Mouse (Mus musculus) adrenal gland, adult 2 months (tissue): Measurements from ENCODE around the gene Ncapd3. TPM values are rescaled to one million over a fixed set of nuclear protein-coding genes. Genes with fewer than 3 reads are reported as not detected.
A peak's percentile ranks its signal among the peaks of the same experiment; 100 is the strongest.

ENCODE experiments used
- DNase-seq: peaks from one replicate; pipeline ENCODE4 v3.0.0; 2021
- polyA plus RNA-seq: library from polyadenylated mRNA; depleted of rRNA; stranded (reverse); fragments of >200 nt; gene quantifications from 2 replicates; pipeline ENCODE4 v1.2.3, GENCODE M21; 2012; rRNA removed
- total RNA-seq, 2 experiments: library from RNA; stranded (reverse); gene quantifications; 2 replicates each; pipeline ENCODE4 v1.2.3; 2021

The Ncapd3 gene
- total and polyA plus RNA-seq, 3 experiments: 10.9 to 13.5 (median 12.2) TPM

DNA sequence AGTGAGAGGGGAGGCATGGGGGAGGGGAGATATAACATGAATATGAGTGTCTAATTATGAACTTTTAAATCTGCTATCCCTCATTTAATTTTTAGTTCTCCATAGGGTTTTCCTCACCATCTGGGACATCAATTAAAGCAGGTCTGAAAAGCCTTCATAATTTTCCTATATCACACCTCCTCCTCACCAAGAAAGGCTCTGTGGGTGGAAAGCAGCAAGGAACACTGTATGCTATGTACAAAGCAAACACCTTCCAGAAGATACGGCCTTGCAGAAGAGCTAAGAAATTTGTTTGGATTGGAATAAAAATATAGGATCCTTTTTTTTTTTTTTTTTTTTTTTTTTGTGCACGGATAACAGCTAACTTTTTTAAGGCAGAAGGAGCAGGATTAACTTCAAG lies 94.0 kb downstream of the Ncapd3 start:
- no peak for DNase-seq

DNA sequence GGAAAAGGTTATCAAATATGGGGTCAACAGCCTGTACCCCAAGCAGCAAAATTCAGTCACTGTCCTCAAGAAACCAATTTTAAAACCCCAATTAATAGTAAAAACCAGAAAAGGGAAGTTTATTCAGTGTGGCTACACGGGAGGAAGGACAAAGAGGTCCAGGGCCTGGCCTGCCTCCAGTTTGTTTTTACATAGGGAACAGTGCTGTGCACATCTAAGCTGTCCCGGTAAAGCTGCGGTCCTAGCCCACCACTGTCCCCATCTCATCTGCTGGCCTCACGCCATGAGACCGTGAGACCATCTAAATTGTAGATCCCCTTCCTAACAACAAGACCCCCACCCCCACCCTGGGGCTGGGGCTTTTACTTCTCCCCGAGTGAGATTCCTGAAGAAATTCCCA lies 95.5 kb downstream of the Ncapd3 start:
- DNase-seq: no peak

DNA sequence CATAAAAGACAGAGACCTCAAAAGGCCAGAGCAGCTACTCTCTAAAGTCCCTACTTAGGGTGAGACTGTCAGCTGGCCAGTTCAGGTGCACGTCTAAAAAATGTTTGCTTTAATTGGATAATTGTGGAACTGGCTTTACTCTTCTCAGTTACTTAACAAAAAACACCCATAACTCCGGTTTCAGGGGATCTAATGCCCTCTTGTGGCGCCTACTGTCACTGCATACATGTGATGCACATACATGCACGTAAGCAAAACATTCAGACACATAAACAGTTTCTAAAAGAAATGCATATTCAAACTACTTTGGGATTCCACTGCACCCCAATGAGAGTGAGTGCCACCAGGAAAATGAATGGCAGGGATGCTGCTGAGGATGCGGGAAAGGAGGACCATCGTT lies 96.6 kb downstream of the Ncapd3 start:
- no peak for DNase-seq

DNA sequence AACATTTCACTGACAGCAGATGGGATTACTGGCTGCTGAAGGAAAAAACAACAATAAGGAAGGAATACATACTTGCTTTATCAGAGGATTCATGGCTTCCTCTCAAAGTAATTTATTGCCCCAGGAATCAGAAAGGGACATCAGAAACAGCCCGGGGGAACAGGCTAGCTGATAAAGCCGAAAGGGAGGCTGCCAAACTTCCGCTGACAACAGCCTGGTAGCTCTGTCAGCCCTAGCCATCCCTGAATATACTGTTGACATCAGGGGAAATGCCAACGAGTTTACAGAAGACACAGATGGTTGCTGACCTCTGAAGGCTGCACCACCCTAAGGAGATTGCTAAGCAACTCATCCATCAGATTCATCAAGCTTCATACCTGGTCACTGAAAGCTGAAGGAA lies 98.7 kb downstream of the Ncapd3 start:
- DNase-seq: peak; percentile 23

DNA sequence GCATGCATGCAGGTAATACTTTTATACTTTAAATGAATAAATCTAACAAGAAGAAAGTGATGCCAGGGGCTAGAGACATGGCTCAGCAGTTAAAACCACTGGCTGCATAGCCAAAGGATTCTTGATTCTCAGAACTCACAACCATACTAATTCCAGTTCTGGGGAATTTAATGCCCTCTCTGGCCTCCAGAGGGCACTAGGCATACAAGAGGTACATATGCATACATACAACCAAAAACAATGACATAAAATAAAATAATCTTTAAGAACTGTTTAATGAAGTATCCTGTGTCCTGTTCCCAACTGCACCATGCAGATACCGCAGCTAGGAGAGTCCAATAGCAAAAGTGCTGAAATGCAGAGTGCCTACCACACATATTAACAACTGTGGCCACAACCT lies 104.4 kb downstream of the Ncapd3 start:
- DNase-seq: peak; percentile 46

DNA sequence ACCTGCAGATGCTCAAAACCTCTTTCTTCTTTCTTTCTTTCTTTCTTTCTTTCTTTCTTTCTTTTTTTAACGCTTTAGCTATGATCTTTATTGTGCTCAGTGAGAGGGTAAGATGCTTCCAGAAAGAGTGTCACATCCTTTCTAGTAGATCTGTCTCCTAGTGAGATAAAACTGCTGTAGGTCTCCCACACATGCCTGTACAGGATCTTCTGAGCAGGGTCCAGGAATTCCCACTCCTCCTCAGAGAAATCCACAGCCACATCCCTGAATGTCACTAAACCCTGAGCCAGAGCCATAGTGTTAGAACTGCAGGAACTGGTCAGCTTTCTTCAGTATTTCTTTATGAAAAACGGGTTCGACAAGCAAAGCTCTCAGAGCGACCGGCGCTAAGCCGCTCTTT lies 105.4 kb downstream of the Ncapd3 start:
- DNase-seq: no peak

DNA sequence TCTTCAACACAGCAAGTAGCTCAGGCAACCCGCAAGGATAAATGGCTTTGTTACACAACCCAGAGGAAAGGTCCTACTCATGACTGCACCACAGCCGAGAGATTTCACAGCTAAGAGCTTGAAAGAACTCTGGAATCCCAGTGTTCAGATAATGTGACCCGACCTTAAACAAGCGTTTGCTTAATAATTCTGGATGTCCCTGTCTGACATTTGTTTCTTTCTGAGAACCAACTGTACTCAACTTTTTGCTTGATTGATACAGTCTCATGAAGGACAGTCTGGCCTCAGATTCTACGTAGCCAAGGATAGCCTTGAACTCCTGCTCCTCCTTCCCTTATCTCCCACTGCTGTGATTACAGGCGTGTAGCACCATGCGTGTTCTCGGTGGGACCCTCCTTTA lies 106.7 kb downstream of the Ncapd3 start:
- peak; percentile 41 for DNase-seq

DNA sequence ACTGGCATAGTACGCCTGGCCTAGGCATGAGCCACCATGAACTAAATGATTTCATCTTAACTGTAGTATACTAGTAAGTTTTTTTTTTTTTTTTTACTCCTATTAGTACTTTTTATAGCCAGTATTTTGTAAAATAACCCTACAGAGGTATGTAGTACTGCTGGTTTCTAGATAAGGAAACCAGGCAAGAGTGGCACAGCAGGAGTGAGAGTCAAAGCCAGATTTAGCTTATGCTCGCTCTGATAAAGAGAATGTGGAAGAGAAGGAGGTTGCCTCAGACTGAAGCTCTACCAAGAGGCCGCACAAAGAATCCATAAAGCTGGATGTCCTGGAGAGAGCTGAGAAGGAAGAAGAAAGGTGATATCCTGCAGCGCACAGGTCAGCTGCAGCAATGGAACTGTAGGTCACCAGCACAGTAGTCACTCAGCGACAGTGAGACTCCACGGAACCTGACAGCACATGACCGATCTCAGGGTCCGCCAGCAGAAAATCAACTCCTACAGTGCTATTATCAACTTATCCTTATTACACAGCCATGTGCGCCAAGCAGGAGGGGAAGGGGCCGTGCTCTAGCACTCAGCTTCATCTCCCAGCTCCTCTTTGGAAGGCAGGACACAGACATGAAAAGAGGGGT lies 110.6 kb downstream of the Ncapd3 start:
- DNase-seq: no peak

DNA sequence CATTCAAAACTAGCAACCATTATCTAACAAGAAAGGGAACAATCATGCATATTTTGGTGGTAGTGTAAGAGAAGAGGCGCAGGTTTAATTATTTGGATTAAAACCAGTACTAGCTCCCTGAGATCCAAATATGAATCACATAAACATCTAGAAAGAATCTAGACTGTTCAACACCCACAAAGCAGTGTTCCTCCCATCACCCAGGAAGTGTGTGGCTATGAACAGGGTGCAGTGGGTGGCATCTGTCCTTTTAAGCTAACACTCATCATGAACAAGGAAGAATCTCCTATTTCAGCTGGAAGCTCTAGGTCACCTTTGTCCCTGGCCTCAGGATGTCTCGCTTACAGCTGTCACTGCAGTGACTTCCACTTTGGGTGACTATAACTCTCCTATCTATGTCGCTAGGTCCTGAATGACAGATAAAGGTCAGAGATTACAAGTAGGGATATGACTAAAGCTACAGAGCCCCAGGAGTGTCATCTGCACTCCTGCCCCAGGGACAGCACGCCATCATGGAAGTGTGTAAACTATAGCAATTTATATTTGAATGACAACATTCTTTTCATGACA lies 114.4 kb downstream of the Ncapd3 start:
- peak; percentile 55 for DNase-seq

Other genes starting within 250 kb of the Ncapd3 start
- 10 to 100 TPM in 1 of 2 experiments, 1 to 10 TPM in 1; 7.1 to 15.9 TPM for gene Glb1l2, start 223.7 kb upstream of the Ncapd3 start, total RNA-seq
- gene Glb1l2, start 223.7 kb upstream of the Ncapd3 start, polyA plus RNA-seq: 8.7 and 9.9 TPM in 2 replicates
- under 1 TPM; 0.62 to 0.92 TPM for gene Glb1l3, start 169.3 kb upstream of the Ncapd3 start, total RNA-seq
- gene Glb1l3, start 169.3 kb upstream of the Ncapd3 start, polyA plus RNA-seq: 2.3 and 2.8 TPM in 2 replicates
- not detected for gene Gm1110, start 107.1 kb upstream of the Ncapd3 start, total RNA-seq
- not detected in 2 replicates for gene Gm1110, start 107.1 kb upstream of the Ncapd3 start, polyA plus RNA-seq
- 10 to 100 TPM; 54.2 to 69.9 TPM for gene Acad8, start 30.6 kb upstream of the Ncapd3 start, total RNA-seq
- 13.3 and 15.9 TPM in 2 replicates for gene Acad8, start 30.6 kb upstream of the Ncapd3 start, polyA plus RNA-seq
- 10 to 100 TPM; 40.0 to 44.9 TPM for gene Thyn1, start 30.5 kb upstream of the Ncapd3 start, total RNA-seq
- gene Thyn1, start 30.5 kb upstream of the Ncapd3 start, polyA plus RNA-seq: 2.6 and 3.0 TPM in 2 replicates
- gene Vps26b, start 110 bp upstream of the Ncapd3 start, total RNA-seq: 10 to 100 TPM; 34.4 to 38.0 TPM
- gene Vps26b, start 110 bp upstream of the Ncapd3 start, polyA plus RNA-seq: 46.6 and 51.2 TPM in 2 replicates
- 10 to 100 TPM; 29.8 to 35.7 TPM for gene Jam3, start 125.2 kb downstream of the Ncapd3 start, total RNA-seq
- 19.2 and 23.5 TPM in 2 replicates for gene Jam3, start 125.2 kb downstream of the Ncapd3 start, polyA plus RNA-seq